Mouse (Mus musculus) CH12.LX (cell line): ENCODE data around the gene Atp1a4. TPM values are rescaled to one million over a fixed set of nuclear protein-coding genes. Genes with fewer than 3 reads are reported as not detected.

Experiments
- DNase-seq: peaks from one replicate; pipeline ENCODE4 v3.0.0-alpha.2; 2013; ENCODE audit errors: extremely low read depth
- H3K27ac ChIP-seq: 2 replicates; pipeline ENCODE4 v1.5.1; 2012; ENCODE audit warnings: low read depth, mild to moderate bottlenecking, control low read depth, moderate library complexity; ENCODE audit not compliant: insufficient read depth
- H3K27me3 ChIP-seq: replicated peaks from 2 replicates; pipeline ENCODE3; 2012; ENCODE audit warnings: inconsistent platforms
- H3K36me3 ChIP-seq, 2 experiments: replicated peaks in 1 of 2; 2 replicates each; pipeline versions ENCODE3 to v1.6.1; 2012; ENCODE audit warnings: inconsistent platforms in 1 of 2, low read length in 1 of 2, mild to moderate bottlenecking in 1 of 2, mixed read lengths in 1 of 2, moderate library complexity in 1 of 2; ENCODE audit not compliant: control insufficient read depth in 1 of 2, insufficient read depth in 1 of 2
- H3K4me1 ChIP-seq, 2 experiments: 2 replicates each; pipeline ENCODE4 v1.6.1; 2012; ENCODE audit warnings: inconsistent platforms in 1 of 2, moderate library complexity in 1 of 2; ENCODE audit not compliant: insufficient read depth in 2 of 2, control insufficient read depth in 1 of 2
- H3K4me2 ChIP-seq: 2 replicates; pipeline ENCODE4 v1.6.1; 2012; ENCODE audit warnings: low read depth, mild to moderate bottlenecking, control low read depth; ENCODE audit not compliant: poor library complexity, insufficient read depth, severe bottlenecking
- H3K4me3 ChIP-seq, 3 experiments: fragments of 150-350 bp in 1 of 3; sonication (generic) in 1 of 3; replicated peaks in 1 of 3; 2 replicates each; pipeline versions ENCODE3 to v1.5.1; 2011 to 2012; ENCODE audit warnings: low read depth in 2 of 3, low read length in 2 of 3, mild to moderate bottlenecking in 2 of 3, moderate library complexity in 2 of 3, control low read depth in 1 of 3, improper control_type of control experiment in 1 of 3, inconsistent platforms in 1 of 3, mixed read lengths in 1 of 3; ENCODE audit not compliant: poor library complexity in 1 of 3
- H3K79me2 ChIP-seq: replicated peaks from 2 replicates; pipeline ENCODE4 v1.6.1; 2012; ENCODE audit warnings: mild to moderate bottlenecking, moderate library complexity; ENCODE audit not compliant: control insufficient read depth, poor library complexity, insufficient read depth, severe bottlenecking; ENCODE audit errors: extremely low read depth
- H3K9ac ChIP-seq: 2 replicates; pipeline ENCODE4 v1.6.1; 2012; ENCODE audit warnings: low read depth, mild to moderate bottlenecking, control low read depth, moderate library complexity; ENCODE audit not compliant: insufficient read depth
- H3K9me3 ChIP-seq: replicated peaks from 2 replicates; pipeline ENCODE3; 2012; ENCODE audit warnings: low read length, inconsistent platforms, mixed read lengths
- BHLHE40 ChIP-seq: IDR thresholded peaks from 2 replicates; pipeline ENCODE4 v1.6.1; 2011; ENCODE audit warnings: mild to moderate bottlenecking, low read depth, low read length, improper control_type of control experiment
- E2F4 ChIP-seq: IDR thresholded peaks from 2 replicates; pipeline ENCODE4 v1.6.1; 2011; ENCODE audit warnings: low read depth, low read length, improper control_type of control experiment; ENCODE audit not compliant: insufficient replicate concordance
- ELF1 ChIP-seq: IDR thresholded peaks from 2 replicates; pipeline ENCODE4 v1.6.1; 2014; ENCODE audit warnings: low read depth, mild to moderate bottlenecking, inconsistent platforms, low read length, improper control_type of control experiment
- ETS1 ChIP-seq: conservative IDR thresholded peaks from 2 replicates; pipeline ENCODE4 v1.6.1; 2012; ENCODE audit warnings: low read depth, mild to moderate bottlenecking, inconsistent platforms, low read length, improper control_type of control experiment, moderate library complexity
- GABPA ChIP-seq: IDR thresholded peaks from 2 replicates; pipeline ENCODE4 v1.6.1; 2012; ENCODE audit warnings: low read depth, low read length, improper control_type of control experiment, inconsistent platforms; ENCODE audit not compliant: insufficient replicate concordance
- JUN ChIP-seq: IDR thresholded peaks from 2 replicates; pipeline ENCODE4 v1.6.1; 2011; ENCODE audit warnings: low read depth, mild to moderate bottlenecking, low read length, improper control_type of control experiment, moderate library complexity; ENCODE audit not compliant: insufficient read depth
- JUND ChIP-seq: conservative IDR thresholded peaks from 2 replicates; pipeline ENCODE4 v1.6.1; 2011; ENCODE audit warnings: low read depth, low read length, improper control_type of control experiment
- MAFK ChIP-seq: IDR thresholded peaks from 2 replicates; pipeline ENCODE4 v1.6.1; 2011; ENCODE audit warnings: low read length, improper control_type of control experiment; ENCODE audit not compliant: insufficient replicate concordance
- MAX ChIP-seq: IDR thresholded peaks from 2 replicates; pipeline ENCODE4 v1.6.1; 2011; ENCODE audit warnings: low read length, improper control_type of control experiment
- MAZ ChIP-seq: IDR thresholded peaks from 2 replicates; pipeline ENCODE4 v1.6.1; 2012; ENCODE audit warnings: low read depth, mild to moderate bottlenecking, inconsistent platforms, low read length, improper control_type of control experiment, moderate library complexity
- MXI1 ChIP-seq: IDR thresholded peaks from 2 replicates; pipeline ENCODE4 v1.6.1; 2011; ENCODE audit warnings: mild to moderate bottlenecking, low read depth, low read length, improper control_type of control experiment
- MYC ChIP-seq: IDR thresholded peaks from 2 replicates; pipeline ENCODE4 v1.6.1; 2011; ENCODE audit warnings: low read depth, mild to moderate bottlenecking, improper control_type of control experiment, low read length
- NELFE ChIP-seq: IDR thresholded peaks from 2 replicates; pipeline ENCODE4 v1.6.1; 2011; ENCODE audit warnings: low read depth, low read length, improper control_type of control experiment
- PAX5 ChIP-seq: IDR thresholded peaks from 2 replicates; pipeline ENCODE4 v1.6.1; 2012; ENCODE audit warnings: low read length, inconsistent platforms, mixed read lengths
- RAD21 ChIP-seq: IDR thresholded peaks from 2 replicates; pipeline ENCODE4 v1.6.1; 2011; ENCODE audit warnings: low read depth, mild to moderate bottlenecking, low read length, improper control_type of control experiment, moderate library complexity
- SMC3 ChIP-seq: IDR thresholded peaks from 2 replicates; pipeline ENCODE4 v1.6.1; 2011; ENCODE audit warnings: low read depth, low read length, improper control_type of control experiment
- TBP ChIP-seq: conservative IDR thresholded peaks from 2 replicates; pipeline ENCODE4 v1.6.1; 2011; ENCODE audit warnings: low read depth, low read length, improper control_type of control experiment
- TCF12 ChIP-seq: IDR thresholded peaks from 2 replicates; pipeline ENCODE4 v1.6.1; 2014; ENCODE audit warnings: low read depth, mild to moderate bottlenecking, inconsistent platforms, low read length, improper control_type of control experiment
- UBTF ChIP-seq: IDR thresholded peaks from 2 replicates; pipeline ENCODE4 v1.6.1; 2012; ENCODE audit warnings: low read depth, mild to moderate bottlenecking, inconsistent platforms, low read length, improper control_type of control experiment, moderate library complexity
- ZKSCAN1 ChIP-seq: IDR thresholded peaks from 2 replicates; pipeline ENCODE4 v1.6.1; 2012; ENCODE audit warnings: low read depth, inconsistent platforms, low read length, improper control_type of control experiment, borderline replicate concordance
- ZMIZ1 ChIP-seq: IDR thresholded peaks from 2 replicates; pipeline ENCODE4 v1.6.1; 2012; ENCODE audit warnings: low read depth, mild to moderate bottlenecking, inconsistent platforms, low read length, improper control_type of control experiment
- ZNF384 ChIP-seq: IDR thresholded peaks from 2 replicates; pipeline ENCODE4 v1.6.1; 2012; ENCODE audit warnings: low read depth, low read length, improper control_type of control experiment, inconsistent platforms
- dilution Hi-C: fragments of 300-500 bp; cut with MboI; formaldehyde crosslinking; loops from 2 replicates; pipeline ENCODE4 v1.14.3; 2020; ENCODE audit warnings: low sequenced_read_pairs; ENCODE audit not compliant: extremely low pct_unique_long_range_greater_than_20kb, extremely low pct_ligation_motif_present
- in situ Hi-C: fragments of 300-500 bp; cut with MboI; formaldehyde crosslinking; loops from 3 replicates; pipeline ENCODE4 v1.14.3; 2019; ENCODE audit warnings: low sequenced_read_pairs, low pct_ligation_motif_present, low pct_unique_long_range_greater_than_20kb, mixed read lengths
- polyA plus RNA-seq: library from polyadenylated mRNA; unstranded; fragments of >175 nt; gene quantifications from 2 replicates; pipeline ENCODE4 v1.2.1, GENCODE M21; 2012; ENCODE audit warnings: low read depth; ENCODE audit not compliant: insufficient read length
- total RNA-seq, 2 experiments: library from RNA; depleted of rRNA; stranded (reverse); fragments of 300-350 nt in 1 of 2; fragments of >200 nt in 1 of 2; gene quantifications; 2 replicates each; pipeline ENCODE4 v1.2.3; 2012 to 2014

Atp1a4 gene
- total and polyA plus RNA-seq, 3 experiments, result not detected

DNA sequence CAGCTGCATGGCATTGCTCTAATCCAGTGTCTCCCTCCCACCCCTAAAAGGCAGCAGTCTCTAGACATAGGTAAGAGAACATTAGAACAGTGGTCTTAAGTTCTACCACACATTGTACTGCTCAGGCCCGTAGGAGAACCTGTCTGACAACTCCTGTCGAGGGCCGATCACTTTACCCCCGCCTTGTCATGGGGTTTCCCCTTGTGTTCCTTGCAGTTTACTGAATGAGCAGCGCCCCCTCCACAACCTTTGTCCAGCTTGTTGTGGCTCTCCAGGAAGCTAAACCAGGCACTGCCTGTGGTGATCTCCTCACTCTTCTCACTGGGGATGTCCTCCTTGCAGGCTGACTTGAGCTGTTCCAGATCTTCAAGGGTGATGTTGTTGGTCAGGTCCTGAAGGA is 58.1 kb downstream of the Atp1a4 start:
- no peaks in the 10 kb centered on the region for H3K27me3 ChIP-seq
- H3K4me2 ChIP-seq, result no peak overlapping the region
- in situ Hi-C loops, result no loop called here
- H3K9ac ChIP-seq, result no peak overlapping the region
- no peaks in the 10 kb centered on the region for H3K9me3 ChIP-seq
- peaks cover 15 to 48% of the 10 kb centered on the region in 2 experiments for H3K4me1 ChIP-seq
- peaks cover 61 to 96% of the 10 kb centered on the region in 2 experiments for H3K36me3 ChIP-seq
- dilution Hi-C loops, result no loop called here
- TF ChIP-seq JUND (no peak), MAZ (no peak), MYC (no peak), ETS1 (no peak), ZMIZ1 (no peak), TCF12 (no peak), RAD21 (no peak), PAX5 (no peak), ZNF384 (no peak), GABPA (no peak), SMC3 (no peak), E2F4 (no peak)
- peaks cover 5% of the 10 kb centered on the region; the same call in 1 of the 2 replicates for H3K79me2 ChIP-seq
- H3K27ac ChIP-seq, result no peak overlapping the region; the same call in 1 of the 2 replicates
- peak; percentile 23 for DNase-seq
- H3K4me3 ChIP-seq, result no peak overlapping the region

DNA sequence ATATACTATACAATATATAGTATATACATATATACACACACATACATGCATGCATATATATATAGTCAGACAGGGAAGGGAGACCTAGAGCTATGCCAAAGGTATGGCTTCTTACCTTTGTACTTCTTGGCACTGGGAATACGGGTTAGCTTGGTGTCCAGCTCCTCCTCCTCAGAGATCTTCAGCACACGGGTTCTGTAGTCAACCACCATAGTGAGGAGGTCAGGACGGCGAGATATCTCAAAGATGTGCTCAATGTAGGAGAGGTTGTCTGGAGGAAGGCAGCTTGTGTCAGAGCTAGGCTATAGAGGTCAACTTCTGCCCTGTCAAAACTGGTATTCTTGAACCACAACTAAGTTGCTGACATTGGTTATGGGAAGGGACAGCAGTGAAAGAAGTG is 59.2 kb downstream of the Atp1a4 start:
- in situ Hi-C loops (no loop called here), dilution Hi-C loops (no loop called here)
- H3K4me2 ChIP-seq, result no peak overlapping the region
- H3K36me3 ChIP-seq, result peaks cover 72 to 97% of the 10 kb centered on the region in 2 experiments
- no peak overlapping the region for H3K27ac ChIP-seq
- no peaks in the 10 kb centered on the region for H3K9me3 ChIP-seq
- no peak overlapping the region for H3K4me3 ChIP-seq
- peaks cover 12 to 37% of the 10 kb centered on the region in 2 experiments for H3K4me1 ChIP-seq
- H3K9ac ChIP-seq, result no peak overlapping the region
- no peak for DNase-seq
- no peak for TF ChIP-seq PAX5
- no peak for TF ChIP-seq MAFK
- no peak for TF ChIP-seq ELF1
- no peak for TF ChIP-seq MAX
- no peak for TF ChIP-seq TBP
- no peak for TF ChIP-seq BHLHE40
- TF ChIP-seq MXI1, result no peak
- TF ChIP-seq MAZ, result no peak
- no peak for TF ChIP-seq NELFE
- no peak for TF ChIP-seq JUN
- TF ChIP-seq ZMIZ1, result no peak
- TF ChIP-seq MYC, result no peak
- TF ChIP-seq JUND, result no peak
- no peak for TF ChIP-seq GABPA
- no peak for TF ChIP-seq UBTF
- TF ChIP-seq ZKSCAN1, result no peak
- H3K27me3 ChIP-seq, result no peaks in the 10 kb centered on the region
- 0 out of 2 replicates have a peak, but pooled peaks cover 5% of the 10 kb centered on the region for H3K79me2 ChIP-seq
